Mouse (Mus musculus) spleen, adult 2 months (tissue): ENCODE measurements around the gene Lypd6b.

ENCODE experiments used
- CTCF ChIP-seq: fragments of 200-500 bp; IDR thresholded peaks from 2 replicates; pipeline ENCODE4 v1.5.1; 2011; ENCODE audit warnings: mild to moderate bottlenecking, inconsistent platforms; ENCODE audit not compliant: insufficient read depth, insufficient read length, insufficient replicate concordance; ENCODE audit errors: extremely low read depth
- POLR2A ChIP-seq: fragments of 200-500 bp; IDR thresholded peaks from 2 replicates; pipeline ENCODE4 v1.6.1; 2011; ENCODE audit warnings: low read depth, low read length, inconsistent platforms

DNA sequence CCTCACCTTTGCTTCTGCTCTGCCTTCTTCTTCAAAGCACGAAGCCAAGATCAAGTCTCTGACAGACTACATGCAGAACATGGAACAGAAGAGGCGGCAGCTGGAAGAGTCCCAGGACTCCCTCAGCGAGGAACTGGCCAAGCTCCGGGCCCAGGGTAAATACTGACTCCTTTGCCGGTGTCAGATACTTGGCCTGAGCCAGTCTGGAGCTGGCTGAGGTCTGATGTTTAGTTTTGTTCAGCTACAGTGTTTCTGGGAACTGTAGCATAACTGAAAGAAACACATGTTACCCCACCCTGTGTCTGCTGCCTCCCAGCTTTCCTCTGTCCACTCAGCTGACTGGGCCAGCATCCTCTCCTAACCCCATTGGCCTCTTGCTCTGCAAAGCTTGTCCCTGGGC lies 48.4 kb upstream of the Lypd6b start:
- TF ChIP-seq CTCF (no peak), POLR2A (no peak)
